Mouse (Mus musculus) forebrain, embryonic 16.5 days (tissue): ENCODE measurements around the gene Cacna1c. TPM values are rescaled to one million over a fixed set of nuclear protein-coding genes. Genes with fewer than 3 reads are reported as not detected.

ENCODE experiments used
- ATAC-seq: fragments of 200-750 bp; cut with Nextera tagmentation; 2 replicates; pipeline ENCODE4 v1.8.0; 2017; ENCODE audit warnings: mild to moderate bottlenecking, moderate library complexity
- H3K27ac ChIP-seq: fragments of 300-500 bp; sonication (generic); 2 replicates; pipeline ENCODE4 v1.5.1; 2014; ENCODE audit warnings: low read length, control low read depth
- H3K27me3 ChIP-seq: fragments of 300-500 bp; sonication (generic); replicated peaks from 2 replicates; pipeline ENCODE4 v1.6.1; 2014; ENCODE audit warnings: low read length; ENCODE audit not compliant: control insufficient read depth, insufficient read depth
- H3K36me3 ChIP-seq: fragments of 300-500 bp; sonication (generic); 2 replicates; pipeline ENCODE4 v1.6.1; 2014; ENCODE audit not compliant: control insufficient read depth, insufficient read depth
- H3K4me1 ChIP-seq: fragments of 300-500 bp; sonication (generic); replicated peaks from 2 replicates; pipeline ENCODE4 v1.6.1; 2014; ENCODE audit warnings: low read length; ENCODE audit not compliant: control insufficient read depth, insufficient read depth
- H3K4me2 ChIP-seq: fragments of 300-500 bp; sonication (generic); 2 replicates; pipeline ENCODE4 v1.6.1; 2014; ENCODE audit warnings: mild to moderate bottlenecking, low read length, control low read depth
- H3K4me3 ChIP-seq: fragments of 300-500 bp; sonication (generic); replicated peaks from 2 replicates; pipeline ENCODE4 v1.5.1; 2014; ENCODE audit warnings: mild to moderate bottlenecking, low read length, control low read depth
- H3K9ac ChIP-seq: fragments of 300-500 bp; sonication (generic); replicated peaks from 2 replicates; pipeline ENCODE4 v1.6.1; 2014; ENCODE audit warnings: low read depth, low read length, control low read depth
- H3K9me3 ChIP-seq: fragments of 300-500 bp; sonication (generic); 2 replicates; pipeline ENCODE4 v1.6.1; 2016; ENCODE audit warnings: low read length; ENCODE audit not compliant: control insufficient read depth
- WGBS: fragments of 180-500 bp; shearing (Covaris S2); extraction: QIAGEN DNeasy Blood & Tissue Kit; methylation state at CpG from one replicate; pipeline ENCODE4 v1.1.7; 2014; 5-methylcytosine and 5-hydroxymethylcytosine counted together
- polyA plus RNA-seq: library from polyadenylated mRNA; unstranded; fragments of >200 nt; fragmentation: Nextera tagmentation; extraction: Ambion mirVana; gene quantifications from 2 replicates; pipeline ENCODE4 v1.2.1, GENCODE M21; 2015

Cacna1c gene
- polyA plus RNA-seq, 1 experiment from 2014 or later, result 9.8 TPM

GRCm38 (mm10) chr6:118934243-118934902 lies 261.8 kb downstream of the Cacna1c start:
- H3K4me2 ChIP-seq, result no peak overlapping the region
- WGBS, result 59% methylated on average over 9 of the region's 9 CpGs
- H3K4me1 ChIP-seq, result peaks cover 17% of the 10 kb centered on the region
- H3K27me3 ChIP-seq, result no peaks in the 10 kb centered on the region
- no peaks in the 10 kb centered on the region for H3K36me3 ChIP-seq
- no peak for ATAC-seq
- no peak overlapping the region for H3K27ac ChIP-seq
- H3K4me3 ChIP-seq, result no peak overlapping the region
- H3K9me3 ChIP-seq, result no peaks in the 10 kb centered on the region
- no peak overlapping the region for H3K9ac ChIP-seq

DNA sequence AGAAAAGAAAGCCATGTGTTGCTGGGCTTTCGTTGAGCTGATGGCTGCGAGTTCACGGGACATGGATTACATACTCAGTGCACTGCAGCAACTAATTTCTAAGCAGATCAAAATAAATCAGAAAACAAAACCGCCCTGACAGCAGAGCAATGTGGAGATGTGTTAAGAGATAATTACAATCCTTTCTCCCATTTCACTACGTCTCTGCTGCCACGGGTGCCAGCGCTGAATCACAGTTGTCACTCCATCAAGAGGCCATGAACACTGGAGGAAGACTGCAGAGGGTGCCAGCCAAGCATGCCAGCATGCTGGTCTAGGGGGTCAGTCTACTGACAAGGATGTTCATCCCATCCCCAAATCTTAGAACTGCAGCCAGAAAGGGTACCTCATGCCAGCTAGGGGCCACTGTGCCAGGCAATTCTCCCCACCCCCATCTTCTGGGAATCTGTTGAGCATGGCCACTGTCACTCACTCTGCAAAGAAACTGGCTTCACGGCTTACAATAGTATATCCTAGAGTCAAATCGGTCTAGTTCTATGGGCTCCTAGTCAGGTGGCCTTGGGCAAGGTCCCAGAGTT lies 263.1 kb downstream of the Cacna1c start:
- Histone ChIP-seq H3K4me2 (no peak overlapping the region), H3K9me3 (no peaks in the 10 kb centered on the region), H3K27ac (no peak overlapping the region), H3K4me3 (no peak overlapping the region), H3K36me3 (no peaks in the 10 kb centered on the region), H3K9ac (no peak overlapping the region), H3K27me3 (no peaks in the 10 kb centered on the region), H3K4me1 (peaks cover 12% of the 10 kb centered on the region)
- WGBS, result 70% methylated on average over 9 of the region's 9 CpGs
- ATAC-seq, result peak; percentile 53; the same call in 1 of the 2 replicates

- Histone ChIP-seq H3K4me1 (peaks cover 12% of the 10 kb centered on the region), H3K9me3 (no peaks in the 10 kb centered on the region), H3K27me3 (no peaks in the 10 kb centered on the region), H3K4me2 (no peak overlapping the region), H3K27ac (no peak overlapping the region), H3K4me3 (no peak overlapping the region), H3K9ac (no peak overlapping the region), H3K36me3 (no peaks in the 10 kb centered on the region)
- WGBS, result 85% methylated on average over 8 of the region's 8 CpGs
- ATAC-seq, result 0 out of 2 replicates have a peak, but pooled peaks have one; percentile 18
Observed at GRCm38 (mm10) chr6:118932002-118932700, 264.1 kb downstream of the Cacna1c start.

DNA sequence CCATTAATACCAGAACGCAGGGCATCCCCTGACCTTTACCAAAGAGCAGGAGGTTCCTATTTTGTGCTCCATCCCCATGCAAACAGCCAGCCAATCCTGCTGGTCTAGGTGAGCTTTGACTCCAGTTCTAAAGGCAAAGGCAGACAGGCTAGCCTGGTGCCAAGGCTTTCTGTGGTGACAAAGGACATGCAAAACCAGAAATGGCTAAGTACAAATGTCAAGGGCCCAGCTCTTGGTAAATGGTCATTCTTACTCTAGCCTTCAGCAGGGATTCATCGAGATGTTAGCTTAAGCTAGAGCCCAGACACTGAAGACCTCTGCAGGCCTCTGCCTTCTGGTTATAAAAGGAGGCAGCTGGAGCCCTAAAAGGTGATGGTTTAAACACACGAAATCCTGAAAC lies 269.5 kb downstream of the Cacna1c start:
- no peaks in the 10 kb centered on the region for H3K36me3 ChIP-seq
- no peak overlapping the region for H3K27ac ChIP-seq
- H3K9ac ChIP-seq, result no peak overlapping the region
- H3K4me2 ChIP-seq, result no peak overlapping the region
- H3K4me1 ChIP-seq, result 0 out of 2 replicates have a peak, but pooled peaks cover 5% of the 10 kb centered on the region
- no peak for ATAC-seq
- H3K9me3 ChIP-seq, result no peaks in the 10 kb centered on the region
- no peak overlapping the region for H3K4me3 ChIP-seq
- 76% methylated on average over 3 of the region's 3 CpGs for WGBS
- H3K27me3 ChIP-seq, result no peaks in the 10 kb centered on the region

DNA sequence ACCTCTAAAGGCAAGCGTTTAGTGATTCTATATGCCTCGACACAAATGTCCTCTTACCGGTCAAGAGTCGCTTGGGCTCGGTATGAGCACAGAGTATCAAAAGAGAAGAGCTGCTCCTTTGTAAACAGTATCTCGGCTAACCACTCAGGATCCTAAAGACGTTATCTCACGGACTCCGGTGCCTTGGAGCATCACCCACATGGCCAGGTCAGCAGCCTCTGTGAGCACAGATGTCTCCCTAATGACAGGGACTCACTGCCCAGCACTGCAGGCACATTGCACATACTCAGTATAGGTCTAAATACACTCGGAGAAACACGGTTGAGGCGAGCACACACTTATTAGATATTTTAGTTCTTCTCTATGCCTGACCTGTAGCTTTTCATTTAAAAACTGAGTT lies 271.8 kb downstream of the Cacna1c start:
- H3K9me3 ChIP-seq, result no peaks in the 10 kb centered on the region
- H3K4me3 ChIP-seq, result no peak overlapping the region
- ATAC-seq, result no peak
- H3K27ac ChIP-seq, result no peak overlapping the region
- no peaks in the 10 kb centered on the region for H3K36me3 ChIP-seq
- H3K4me1 ChIP-seq, result 0 out of 2 replicates have a peak, but pooled peaks cover 5% of the 10 kb centered on the region
- no peak overlapping the region for H3K4me2 ChIP-seq
- 93% methylated on average over 12 of the region's 12 CpGs for WGBS
- no peaks in the 10 kb centered on the region for H3K27me3 ChIP-seq
- no peak overlapping the region for H3K9ac ChIP-seq

GRCm38 (mm10) chr6:118923926-118924325 lies 272.3 kb downstream of the Cacna1c start:
- WGBS, result 57% methylated on average over 2 of the region's 2 CpGs

GRCm38 (mm10) chr6:118923212-118923577 lies 273.0 kb downstream of the Cacna1c start:
- ATAC-seq, result peak; percentile 16; the same call in 1 of the 2 replicates
- H3K9me3 ChIP-seq, result no peaks in the 10 kb centered on the region
- H3K27me3 ChIP-seq, result no peaks in the 10 kb centered on the region
- no peak overlapping the region for H3K4me3 ChIP-seq
- H3K4me2 ChIP-seq, result no peak overlapping the region
- H3K27ac ChIP-seq, result no peak overlapping the region
- 91% methylated on average over 5 of the region's 5 CpGs for WGBS
- no peak overlapping the region for H3K9ac ChIP-seq
- no peaks in the 10 kb centered on the region for H3K36me3 ChIP-seq
- H3K4me1 ChIP-seq, result 0 out of 2 replicates have a peak, but pooled peaks cover 3% of the 10 kb centered on the region

More at GRCm38 (mm10) chr6:118923926-118924325, 272.3 kb downstream of the Cacna1c start:
- Histone ChIP-seq H3K27ac (no peak overlapping the region), H3K9me3 (no peaks in the 10 kb centered on the region), H3K4me2 (no peak overlapping the region), H3K4me3 (no peak overlapping the region), H3K27me3 (no peaks in the 10 kb centered on the region), H3K4me1 (0 out of 2 replicates have a peak, but pooled peaks cover 3% of the 10 kb centered on the region), H3K9ac (no peak overlapping the region), H3K36me3 (no peaks in the 10 kb centered on the region)
- no peak for ATAC-seq

DNA sequence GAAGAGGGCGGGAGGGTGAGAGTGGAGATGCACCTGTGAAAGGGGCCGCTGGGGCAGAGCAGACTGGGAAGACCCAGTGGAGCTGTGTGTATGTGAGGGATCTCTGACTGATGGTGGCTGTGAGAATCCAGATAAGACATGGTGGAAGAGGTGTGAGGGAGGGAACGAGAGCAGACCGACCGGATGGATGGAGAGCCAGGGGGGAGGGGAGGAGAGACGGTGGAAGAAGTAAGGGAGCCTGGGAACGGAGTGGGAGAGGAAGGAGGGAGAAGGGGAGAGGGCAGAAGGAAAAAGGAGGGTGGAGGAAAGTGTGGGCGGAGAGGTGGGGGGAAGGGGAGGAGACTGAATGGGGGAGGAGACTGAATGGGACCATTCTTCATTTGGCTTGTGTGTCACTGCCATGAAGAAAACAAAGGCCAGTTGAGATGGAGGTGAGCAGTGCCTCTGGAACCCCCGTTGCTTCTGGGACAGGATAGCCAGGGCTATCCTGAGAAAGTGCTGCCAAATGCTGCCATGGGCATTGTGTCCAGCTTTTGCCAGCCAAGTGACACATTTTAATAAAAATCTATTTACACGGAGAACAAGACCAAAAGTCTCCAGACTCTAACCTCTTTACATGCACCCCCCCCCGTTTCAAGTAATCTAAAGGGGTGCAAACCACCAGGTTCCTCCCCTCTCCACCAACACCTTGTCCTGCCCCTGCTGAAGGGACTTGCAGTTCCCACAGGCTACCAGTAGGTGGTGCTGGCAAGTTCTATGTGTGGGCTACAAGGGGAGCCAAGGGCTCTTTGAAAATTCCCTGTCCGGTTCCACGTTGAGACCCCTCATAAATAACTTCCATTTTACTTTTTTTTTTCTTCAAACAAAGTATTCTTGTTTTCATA lies 273.6 kb downstream of the Cacna1c start:
- Histone ChIP-seq H3K4me1 (0 out of 2 replicates have a peak, but pooled peaks cover 3% of the 10 kb centered on the region), H3K4me2 (no peak overlapping the region), H3K36me3 (no peaks in the 10 kb centered on the region), H3K27me3 (no peaks in the 10 kb centered on the region), H3K27ac (no peak overlapping the region), H3K9ac (no peak overlapping the region), H3K9me3 (no peaks in the 10 kb centered on the region), H3K4me3 (no peak overlapping the region)
- WGBS, result 25% methylated on average over 13 of the region's 13 CpGs
- ATAC-seq, result peak; percentile 79

- 89% methylated on average over 4 of the region's 4 CpGs for WGBS
- Histone ChIP-seq H3K27ac (no peak overlapping the region), H3K9me3 (no peaks in the 10 kb centered on the region), H3K9ac (no peak overlapping the region), H3K4me2 (no peak overlapping the region), H3K4me1 (no peaks in the 10 kb centered on the region), H3K27me3 (no peaks in the 10 kb centered on the region), H3K4me3 (no peak overlapping the region), H3K36me3 (no peaks in the 10 kb centered on the region)
- ATAC-seq, result no peak
Observed at GRCm38 (mm10) chr6:118908176-118908575, 288.0 kb downstream of the Cacna1c start.
